Mouse (Mus musculus): ENCODE measurements at regions not wholly inside any gene's neighbourhood (a gene's known extent, or its start where the extent isn't known, plus 50 kb on each side); places are given as distances from the start of the nearest gene placed in this dataset.

GRCm38 (mm10) chr8:127757396-127757795 lies 601.0 kb upstream of the Nrp1 start:
- no peak for DNase-seq

GRCm38 (mm10) chr8:127759906-127760305 lies 598.5 kb upstream of the Nrp1 start:
- DNase-seq = no peak

DNA sequence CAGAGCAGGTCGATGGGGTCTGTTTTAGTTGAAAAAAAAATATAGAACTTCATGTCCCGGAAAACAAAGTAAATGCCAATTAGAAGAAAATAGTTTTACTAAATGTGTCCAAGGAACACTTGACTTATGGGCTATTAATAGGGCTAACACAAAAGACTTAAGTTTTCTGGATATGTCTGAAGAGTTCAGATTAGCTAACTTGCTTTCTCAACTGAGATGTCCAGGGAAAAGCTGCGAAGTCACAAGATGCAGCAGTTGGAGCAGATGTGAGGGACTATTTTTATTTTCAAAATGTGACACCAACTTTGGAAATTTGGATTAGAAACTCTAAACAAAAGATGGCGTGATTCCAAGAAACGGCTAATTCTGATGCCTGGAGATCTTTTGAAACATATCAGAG lies 593.2 kb upstream of the Nrp1 start:
- DNase-seq = no peak

- DNase-seq = no peak
These were observed 590.1 kb upstream of the Nrp1 start for GRCm38 (mm10) chr8:127768311-127768710.

DNA sequence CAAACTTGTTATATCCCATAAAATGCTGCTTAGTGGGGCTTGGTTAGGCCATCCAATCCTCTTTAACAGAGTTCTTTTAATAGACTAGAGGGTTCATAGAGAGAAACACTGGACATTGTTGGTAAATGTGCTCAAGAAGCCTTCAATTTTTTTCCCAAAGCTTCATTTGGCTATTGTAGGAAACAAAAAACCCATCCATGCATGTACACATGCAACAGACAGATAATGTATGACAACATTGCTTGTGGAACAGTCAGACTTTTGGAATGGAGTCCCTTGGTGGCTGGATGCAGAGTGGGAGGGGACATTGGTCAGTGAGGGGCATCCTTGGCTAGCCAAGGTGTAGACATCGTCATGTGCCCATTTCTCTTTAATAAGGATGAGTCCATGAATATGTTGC lies 588.8 kb upstream of the Nrp1 start:
- no peak for DNase-seq

- no peak for DNase-seq
These were observed 586.6 kb upstream of the Nrp1 start for GRCm38 (mm10) chr8:127771781-127772180.

- DNase-seq = no peak
These were observed 586.0 kb upstream of the Nrp1 start for GRCm38 (mm10) chr8:127772415-127772814.

- no peak for DNase-seq
These were observed 585.5 kb upstream of the Nrp1 start for GRCm38 (mm10) chr8:127772917-127773316.

DNA sequence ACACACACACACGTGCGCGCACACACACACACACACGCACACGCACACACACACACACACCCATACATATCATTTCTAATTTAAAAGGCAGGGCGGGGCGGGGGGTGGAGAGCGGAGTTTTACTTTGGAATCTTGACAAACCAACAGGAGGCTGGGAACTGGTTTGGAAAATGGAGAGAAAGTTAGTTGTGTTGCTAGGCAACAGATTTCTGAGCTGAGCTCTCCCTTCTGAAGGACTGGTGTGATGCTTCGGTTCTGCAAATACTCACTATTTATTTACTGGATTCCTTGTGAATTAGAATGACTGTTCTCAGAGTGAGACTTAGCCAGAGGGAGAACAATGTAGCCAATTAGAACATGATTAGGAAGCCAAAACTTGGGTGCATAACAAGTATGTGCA lies 583.8 kb upstream of the Nrp1 start:
- DNase-seq = no peak

- DNase-seq = no peak
These were observed 583.2 kb upstream of the Nrp1 start for GRCm38 (mm10) chr8:127775160-127775559.

DNA sequence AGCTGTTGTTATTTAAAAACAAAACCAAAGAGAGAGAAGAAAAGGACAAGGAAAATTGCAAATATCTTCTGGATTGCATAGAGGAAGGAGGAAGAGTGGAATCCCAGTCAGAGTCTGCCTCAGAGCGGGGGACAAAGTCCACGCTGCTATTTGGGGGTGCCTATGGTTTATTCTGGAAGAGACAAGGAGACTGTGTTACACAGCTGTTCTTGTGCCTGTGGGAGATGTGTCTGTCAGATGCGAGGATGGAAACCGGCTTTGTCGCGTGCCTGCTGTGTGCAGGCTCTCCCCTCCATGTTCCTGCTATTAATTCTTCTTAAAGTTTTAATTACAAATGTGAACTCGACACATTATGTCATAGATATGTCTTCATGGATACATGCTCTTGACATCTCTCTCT lies 582.7 kb upstream of the Nrp1 start:
- no peak for DNase-seq

DNA sequence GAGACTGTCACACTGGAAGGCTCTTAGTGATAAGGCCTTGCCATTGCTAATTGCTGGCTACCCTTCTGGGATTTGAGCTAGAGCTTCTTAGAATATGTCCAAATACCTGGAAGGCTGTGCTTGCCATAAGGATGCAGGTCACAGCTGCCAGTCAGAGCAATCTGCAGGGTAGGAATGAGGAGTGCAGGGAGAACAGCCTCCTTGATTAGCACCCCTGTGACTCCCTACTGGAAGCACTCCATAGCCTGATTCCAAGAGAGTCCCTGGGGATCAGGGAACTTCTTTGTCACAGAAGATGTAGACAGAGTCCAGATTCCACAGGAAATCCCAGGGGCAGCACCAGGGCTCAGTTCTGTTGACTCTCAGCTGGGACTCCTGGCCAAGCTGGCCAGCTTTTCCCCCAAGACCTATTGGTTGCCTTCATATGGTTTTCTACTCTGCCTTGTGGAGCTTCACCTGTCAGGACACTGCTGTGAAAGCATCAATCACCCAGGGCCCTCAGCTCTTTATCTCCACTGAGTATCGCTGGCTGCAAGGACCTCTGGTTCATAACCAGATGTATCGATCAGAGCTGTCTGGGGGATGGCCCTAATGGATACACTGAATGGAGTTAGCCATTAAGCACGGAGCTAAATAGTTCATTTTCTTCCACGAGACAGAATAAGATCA lies 579.9 kb upstream of the Nrp1 start:
- DNase-seq = no peak

GRCm38 (mm10) chr8:127779021-127779689 lies 579.2 kb upstream of the Nrp1 start:
- DNase-seq = no peak

- no peak for DNase-seq
These were observed 577.8 kb upstream of the Nrp1 start for GRCm38 (mm10) chr8:127780596-127780995.

- no peak for DNase-seq
These were observed 577.4 kb upstream of the Nrp1 start for GRCm38 (mm10) chr8:127781011-127781410.

DNA sequence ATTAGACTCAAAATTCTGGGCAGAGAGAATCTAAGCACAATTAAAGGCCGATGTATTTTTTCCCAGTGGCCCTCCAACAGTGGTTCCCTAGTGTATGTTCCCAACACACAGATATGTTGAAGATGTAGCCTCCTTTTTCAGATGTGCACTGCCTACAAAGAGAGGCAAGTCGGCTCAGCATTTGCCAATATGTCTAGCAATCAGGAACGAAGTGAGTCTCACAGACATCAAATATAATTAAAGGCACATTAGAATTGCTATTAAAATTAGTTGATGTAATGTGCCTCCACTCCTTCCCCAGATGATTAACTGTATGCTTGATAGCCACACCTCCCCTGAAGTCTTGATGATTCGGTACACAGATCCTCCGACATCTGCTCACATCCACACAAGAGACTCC lies 565.8 kb upstream of the Nrp1 start:
- no peak for DNase-seq

DNA sequence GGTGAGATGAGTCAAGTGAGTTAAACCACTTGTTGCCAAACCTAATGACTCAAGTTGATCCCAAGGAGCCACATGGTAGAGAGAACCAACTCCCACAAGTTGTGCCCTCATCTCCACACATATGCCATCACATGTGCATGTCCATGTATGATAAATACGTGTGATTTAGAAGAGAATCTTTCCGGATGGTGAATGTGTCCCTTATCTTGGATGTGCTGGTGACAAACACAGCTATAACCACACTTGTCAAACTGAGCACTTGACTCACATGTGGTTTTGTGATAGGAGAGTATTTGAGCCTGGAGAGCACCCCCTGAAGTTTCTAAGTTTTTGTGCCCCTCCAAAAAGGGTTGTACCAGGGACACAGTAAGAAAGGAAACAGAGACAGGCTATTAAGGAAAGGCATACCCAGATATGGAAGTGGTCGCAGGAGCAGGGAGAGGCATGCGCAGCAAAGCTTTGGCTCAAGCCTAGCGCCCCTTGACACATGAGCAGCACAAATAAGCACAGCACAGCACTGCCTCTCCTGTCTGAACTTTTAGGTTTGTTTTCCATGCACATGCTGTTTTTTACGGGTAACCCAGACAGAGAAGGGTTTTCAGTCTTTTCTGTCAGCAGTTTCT lies 558.4 kb upstream of the Nrp1 start:
- DNase-seq = no peak

GRCm38 (mm10) chr8:127802136-127802535 lies 556.3 kb upstream of the Nrp1 start:
- no peak for DNase-seq

- DNase-seq = no peak
These were observed 555.6 kb upstream of the Nrp1 start for GRCm38 (mm10) chr8:127802661-127803333.

DNA sequence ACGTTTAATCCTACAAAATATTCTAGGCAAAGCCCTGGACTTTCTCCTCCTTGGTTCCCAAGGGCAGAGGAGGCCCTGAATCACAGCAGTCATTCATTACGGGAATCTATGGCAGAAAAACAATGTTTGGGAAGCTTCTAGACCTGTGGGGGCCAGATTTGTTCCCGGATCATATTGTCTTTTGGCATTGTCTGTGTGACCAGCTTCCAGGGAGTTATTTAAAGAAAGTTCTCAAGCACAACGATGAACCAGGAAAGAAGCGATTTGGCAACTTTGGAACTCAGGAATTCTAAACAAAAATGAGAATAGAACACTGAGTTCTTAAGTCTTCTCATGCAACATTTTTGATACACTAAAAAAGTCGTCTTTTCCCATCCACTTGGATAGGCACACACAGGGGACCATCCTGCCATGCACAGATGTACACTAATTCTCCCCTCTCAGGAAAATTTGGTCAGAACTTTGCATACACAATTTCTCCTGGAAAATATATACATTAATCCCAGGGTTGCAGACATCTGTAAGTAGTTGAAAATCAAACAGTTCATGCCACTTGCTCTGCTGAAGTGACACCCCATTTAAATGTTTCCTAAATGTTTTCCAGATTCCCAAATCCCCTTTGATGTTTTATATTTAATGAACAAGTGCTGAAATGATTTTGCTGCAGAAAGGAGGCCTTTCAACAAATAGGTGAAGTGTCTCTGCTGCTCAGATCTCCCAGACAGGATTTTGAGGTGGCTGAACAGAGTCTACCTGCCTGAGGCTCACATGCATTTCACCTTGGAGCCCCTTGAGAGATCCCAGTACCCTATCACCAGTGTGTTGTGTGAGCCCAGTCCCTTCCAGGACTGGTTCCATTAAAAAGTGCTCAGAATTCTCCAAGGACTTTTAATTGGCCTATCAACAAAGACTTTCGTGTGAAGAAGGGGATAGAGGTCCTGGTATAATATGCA lies 548.9 kb upstream of the Nrp1 start:
- no peak for DNase-seq

- DNase-seq = no peak
These were observed 547.1 kb upstream of the Nrp1 start for GRCm38 (mm10) chr8:127811338-127811737.

DNA sequence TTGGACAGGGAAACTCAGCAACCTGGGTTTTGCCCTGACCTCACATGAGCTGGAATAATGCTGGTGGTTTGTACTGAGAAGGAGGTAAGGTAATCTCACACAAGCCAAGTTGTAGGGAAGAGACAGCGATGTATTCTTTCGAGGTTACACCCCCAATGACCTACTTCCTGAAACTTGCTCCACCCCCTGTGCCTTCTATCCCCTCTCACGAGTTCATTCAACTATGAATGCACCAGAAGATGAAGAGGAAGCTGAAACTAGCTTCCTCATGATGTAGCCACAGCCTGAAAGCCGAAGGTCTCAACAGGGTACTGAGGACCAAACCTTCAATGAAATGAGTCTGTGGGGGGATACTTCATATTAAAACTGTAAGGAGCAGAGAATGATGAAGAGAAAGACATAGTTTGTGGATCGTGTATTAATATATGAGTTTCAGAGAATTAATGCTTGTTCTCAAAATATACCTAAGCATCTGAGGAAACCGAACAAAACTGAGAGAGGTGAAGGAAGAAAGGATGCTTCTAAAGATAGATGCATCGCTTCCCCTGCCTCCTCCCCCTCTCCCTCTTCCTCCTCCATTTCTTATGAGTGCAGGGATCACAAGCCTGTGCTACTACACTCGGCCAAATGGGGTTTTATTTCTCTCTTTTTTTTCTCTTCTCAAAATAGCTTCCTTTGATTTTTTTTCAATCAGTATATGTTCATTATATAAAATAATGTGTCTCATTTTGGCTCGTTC lies 543.5 kb upstream of the Nrp1 start:
- no peak for DNase-seq

All from cerebellum, adult 8-10 months (tissue).